Mouse (Mus musculus) embryonic facial prominence, embryonic 11.5 days (tissue): ENCODE results near the gene D630045J12Rik. TPM values are rescaled to one million over a fixed set of nuclear protein-coding genes. Genes with fewer than 3 reads are reported as not detected.

Experiments used
- ATAC-seq: fragments of 200-750 bp; cut with Nextera tagmentation; replicated peaks from 2 replicates; pipeline ENCODE4 v1.8.0; 2017; ENCODE audit warnings: low read depth; ENCODE audit not compliant: insufficient number of reproducible peaks, low FRiP score, low TSS enrichment
- DNase-seq: peaks from one replicate; pipeline ENCODE4 v3.0.0-alpha.2; 2015; ENCODE audit warnings: low spot score
- H3K27ac ChIP-seq: fragments of 300-500 bp; sonication (generic); replicated peaks from 2 replicates; pipeline ENCODE4 v1.5.1; 2014; ENCODE audit warnings: mild to moderate bottlenecking, low read depth, low read length, control low read depth
- H3K27me3 ChIP-seq: fragments of 300-500 bp; sonication (generic); 2 replicates; pipeline ENCODE4 v1.6.1; 2014; ENCODE audit warnings: mild to moderate bottlenecking, low read length, moderate library complexity, mixed read lengths; ENCODE audit not compliant: control insufficient read depth, insufficient read depth
- H3K36me3 ChIP-seq: fragments of 300-500 bp; sonication (generic); replicated peaks from 2 replicates; pipeline ENCODE4 v1.6.1; 2014; ENCODE audit warnings: low read depth, mild to moderate bottlenecking, low read length, moderate library complexity, mixed read lengths; ENCODE audit not compliant: control insufficient read depth, insufficient read depth
- H3K4me1 ChIP-seq: fragments of 300-500 bp; sonication (generic); 2 replicates; pipeline ENCODE4 v1.6.1; 2014; ENCODE audit warnings: low read length, mixed read lengths; ENCODE audit not compliant: control insufficient read depth, insufficient read depth
- H3K4me2 ChIP-seq: fragments of 300-500 bp; sonication (generic); 2 replicates; pipeline ENCODE4 v1.6.1; 2014; ENCODE audit warnings: low read depth, mild to moderate bottlenecking, control low read depth, low read length, moderate library complexity
- H3K4me3 ChIP-seq: fragments of 300-500 bp; sonication (generic); 2 replicates; pipeline ENCODE4 v1.5.1; 2014; ENCODE audit warnings: low read depth, low read length, control low read depth
- H3K9ac ChIP-seq: fragments of 300-500 bp; sonication (generic); replicated peaks from 2 replicates; pipeline ENCODE4 v1.6.1; 2014; ENCODE audit warnings: mild to moderate bottlenecking, control low read depth, low read length
- H3K9me3 ChIP-seq: fragments of 300-500 bp; sonication (generic); replicated peaks from 2 replicates; pipeline ENCODE4 v1.6.1; 2016; ENCODE audit warnings: mild to moderate bottlenecking, low read length, inconsistent platforms, mixed read lengths; ENCODE audit not compliant: control insufficient read depth
- WGBS: fragments of 180-500 bp; shearing (Covaris S2); extraction: QIAGEN DNeasy Blood & Tissue Kit; methylation state at CpG from one replicate; pipeline ENCODE4 v1.1.7; 2014; 5-methylcytosine and 5-hydroxymethylcytosine counted together
- polyA plus RNA-seq: library from polyadenylated mRNA; unstranded; fragments of >200 nt; fragmentation: Nextera tagmentation; extraction: Ambion mirVana; gene quantifications from 2 replicates; pipeline ENCODE4 v1.2.1, GENCODE M21; 2014

The D630045J12Rik gene
- polyA plus RNA-seq, 1 experiment from 2014 or later = 8.8 TPM

- no peak overlapping the region for H3K9ac ChIP-seq
- no peaks in the 10 kb centered on the region; the same call in 1 of the 2 replicates for H3K4me1 ChIP-seq
- H3K36me3 ChIP-seq = no peaks in the 10 kb centered on the region; the same call in 1 of the 2 replicates
- no peak overlapping the region for H3K4me2 ChIP-seq
- H3K4me3 ChIP-seq = no peak overlapping the region
- no peaks in the 10 kb centered on the region for H3K9me3 ChIP-seq
- DNase-seq (no peak), ATAC-seq (no peak)
- no peaks in the 10 kb centered on the region for H3K27me3 ChIP-seq
- WGBS = 87% methylated on average over 5 of the region's 5 CpGs
- no peak overlapping the region for H3K27ac ChIP-seq
Measured at GRCm38 (mm10) chr6:38156204-38156603, 97.6 kb downstream of the D630045J12Rik start.

GRCm38 (mm10) chr6:38152305-38152704 is 101.5 kb downstream of the D630045J12Rik start:
- Histone ChIP-seq H3K4me3 (no peak overlapping the region), H3K9me3 (no peaks in the 10 kb centered on the region), H3K27ac (no peak overlapping the region), H3K27me3 (no peaks in the 10 kb centered on the region), H3K9ac (no peak overlapping the region), H3K4me2 (no peak overlapping the region), H3K4me1 (peaks cover 4% of the 10 kb centered on the region), H3K36me3 (peaks cover 5% of the 10 kb centered on the region)
- no peak for ATAC-seq
- no peak for DNase-seq
- WGBS = 82% methylated on average over 11 of the region's 11 CpGs

- Histone ChIP-seq H3K9me3 (no peaks in the 10 kb centered on the region), H3K27me3 (no peaks in the 10 kb centered on the region), H3K27ac (no peak overlapping the region), H3K36me3 (peaks cover 11% of the 10 kb centered on the region), H3K4me2 (no peak overlapping the region), H3K4me1 (peaks cover 4% of the 10 kb centered on the region; the same call in 1 of the 2 replicates), H3K9ac (no peak overlapping the region), H3K4me3 (no peak overlapping the region)
- 85% methylated on average over 19 of the region's 19 CpGs for WGBS
- no peak for ATAC-seq
- DNase-seq = no peak
Measured at GRCm38 (mm10) chr6:38149483-38149882, 104.3 kb downstream of the D630045J12Rik start.

GRCm38 (mm10) chr6:38148626-38149025 is 105.2 kb downstream of the D630045J12Rik start:
- H3K27me3 ChIP-seq = no peaks in the 10 kb centered on the region
- DNase-seq (no peak), ATAC-seq (no peak)
- peaks cover 11% of the 10 kb centered on the region for H3K36me3 ChIP-seq
- 89% methylated on average over 10 of the region's 10 CpGs for WGBS
- peaks cover 4% of the 10 kb centered on the region; the same call in 1 of the 2 replicates for H3K4me1 ChIP-seq
- H3K27ac ChIP-seq = no peak overlapping the region
- H3K4me2 ChIP-seq = no peak overlapping the region
- no peak overlapping the region for H3K9ac ChIP-seq
- H3K9me3 ChIP-seq = no peaks in the 10 kb centered on the region
- no peak overlapping the region for H3K4me3 ChIP-seq

- peaks cover 14% of the 10 kb centered on the region for H3K36me3 ChIP-seq
- no peak overlapping the region for H3K4me2 ChIP-seq
- no peak overlapping the region for H3K27ac ChIP-seq
- peaks cover 4% of the 10 kb centered on the region; the same call in 1 of the 2 replicates for H3K4me1 ChIP-seq
- no peak overlapping the region for H3K9ac ChIP-seq
- H3K4me3 ChIP-seq = no peak overlapping the region
- H3K9me3 ChIP-seq = no peaks in the 10 kb centered on the region
- ATAC-seq (no peak), DNase-seq (no peak)
- 74% methylated on average over 5 of the region's 5 CpGs for WGBS
- H3K27me3 ChIP-seq = no peaks in the 10 kb centered on the region
Measured at GRCm38 (mm10) chr6:38147301-38147700, 106.5 kb downstream of the D630045J12Rik start.

- Histone ChIP-seq H3K9me3 (no peaks in the 10 kb centered on the region), H3K27ac (no peak overlapping the region), H3K27me3 (no peaks in the 10 kb centered on the region), H3K9ac (no peak overlapping the region), H3K4me2 (no peak overlapping the region), H3K4me3 (no peak overlapping the region), H3K4me1 (peaks cover 1% of the 10 kb centered on the region; the same call in 1 of the 2 replicates), H3K36me3 (peaks cover 14% of the 10 kb centered on the region)
- 56% methylated on average over 8 of the region's 8 CpGs for WGBS
- ATAC-seq (no peak), DNase-seq (no peak)
Measured at GRCm38 (mm10) chr6:38145463-38146065, 108.2 kb downstream of the D630045J12Rik start.

- no peaks in the 10 kb centered on the region for H3K27me3 ChIP-seq
- DNase-seq (no peak), ATAC-seq (no peak)
- H3K4me2 ChIP-seq = no peak overlapping the region
- no peaks in the 10 kb centered on the region for H3K4me1 ChIP-seq
- H3K9ac ChIP-seq = no peak overlapping the region
- no peaks in the 10 kb centered on the region for H3K9me3 ChIP-seq
- no peak overlapping the region for H3K4me3 ChIP-seq
- no peak overlapping the region for H3K27ac ChIP-seq
- 59% methylated on average over 9 of the region's 9 CpGs for WGBS
- peaks cover 12% of the 10 kb centered on the region for H3K36me3 ChIP-seq
Measured at GRCm38 (mm10) chr6:38144161-38144998, 109.4 kb downstream of the D630045J12Rik start.

- Histone ChIP-seq H3K4me3 (no peak overlapping the region), H3K27ac (no peak overlapping the region), H3K36me3 (peaks cover 3% of the 10 kb centered on the region; the same call in 1 of the 2 replicates), H3K9me3 (no peaks in the 10 kb centered on the region), H3K9ac (no peak overlapping the region), H3K27me3 (no peaks in the 10 kb centered on the region), H3K4me1 (no peaks in the 10 kb centered on the region), H3K4me2 (no peak overlapping the region)
- WGBS = 88% methylated on average over 9 of the region's 9 CpGs
- DNase-seq (no peak), ATAC-seq (no peak)
Measured at GRCm38 (mm10) chr6:38140402-38140801, 113.4 kb downstream of the D630045J12Rik start.
